Mouse (Mus musculus) liver, postnatal 0 days (tissue): ENCODE measurements around the gene Mrps7. TPM values are rescaled to one million over a fixed set of nuclear protein-coding genes. Genes with fewer than 3 reads are reported as not detected.

ENCODE experiments used
- ATAC-seq: fragments of 200-750 bp; cut with Nextera tagmentation; 2 replicates; pipeline ENCODE4 v1.8.0; 2017; ENCODE audit warnings: mild to moderate bottlenecking, moderate library complexity
- DNase-seq: peaks from one replicate; pipeline ENCODE4 v3.0.0-alpha.2; 2016
- H3K27ac ChIP-seq: fragments of 300-500 bp; sonication (generic); 2 replicates; pipeline ENCODE4 v1.5.1; 2014; ENCODE audit warnings: antibody characterized with exemption, moderate library complexity, mild to moderate bottlenecking, low read depth
- H3K27me3 ChIP-seq: fragments of 300-500 bp; sonication (generic); 2 replicates; pipeline ENCODE4 v1.6.1; 2014; ENCODE audit warnings: low read length, control low read depth, mixed read lengths; ENCODE audit not compliant: insufficient read depth
- H3K36me3 ChIP-seq: fragments of 300-500 bp; sonication (generic); replicated peaks from 2 replicates; pipeline ENCODE4 v1.6.1; 2014; ENCODE audit warnings: mild to moderate bottlenecking, control low read depth, low read length, moderate library complexity, mixed read lengths; ENCODE audit not compliant: insufficient read depth
- H3K4me1 ChIP-seq: fragments of 300-500 bp; sonication (generic); 2 replicates; pipeline ENCODE4 v1.6.1; 2014; ENCODE audit warnings: antibody characterized with exemption, mild to moderate bottlenecking, control low read depth; ENCODE audit not compliant: insufficient read depth
- H3K4me2 ChIP-seq: fragments of 300-500 bp; sonication (generic); 2 replicates; pipeline ENCODE4 v1.6.1; 2014; ENCODE audit warnings: low read depth, mild to moderate bottlenecking, low read length, moderate library complexity, mixed read lengths
- H3K4me3 ChIP-seq: fragments of 300-500 bp; sonication (generic); 2 replicates; pipeline ENCODE4 v1.5.1; 2014; ENCODE audit warnings: low read depth, low read length
- H3K9ac ChIP-seq: fragments of 300-500 bp; sonication (generic); replicated peaks from 2 replicates; pipeline ENCODE4 v1.6.1; 2014; ENCODE audit warnings: mild to moderate bottlenecking, moderate library complexity
- H3K9me3 ChIP-seq: fragments of 300-500 bp; sonication (generic); 2 replicates; pipeline ENCODE4 v1.6.1; 2016; ENCODE audit warnings: mild to moderate bottlenecking, control low read depth, low read length, mixed read lengths
- CTCF ChIP-seq: sonication (generic); IDR thresholded peaks from 2 replicates; pipeline ENCODE4 v1.5.1; 2016; ENCODE audit warnings: antibody characterized with exemption, low read depth
- EP300 ChIP-seq: IDR thresholded peaks from 2 replicates; pipeline ENCODE4 v1.6.1; 2016; ENCODE audit warnings: antibody characterized with exemption, low read depth, mild to moderate bottlenecking
- WGBS: fragments of 180-500 bp; shearing (Covaris S2); extraction: QIAGEN DNeasy Blood & Tissue Kit; methylation state at CpG from one replicate; pipeline ENCODE4 v1.1.7; 2014; ENCODE audit not compliant: insufficient replicate concordance; 5-methylcytosine and 5-hydroxymethylcytosine counted together
- polyA plus RNA-seq: library from polyadenylated mRNA; unstranded; fragments of >200 nt; fragmentation: Nextera tagmentation; extraction: Ambion mirVana; gene quantifications from 2 replicates; pipeline ENCODE4 v1.2.1, GENCODE M21; 2015

Gene Mrps7
- polyA plus RNA-seq, 1 experiment from 2014 or later = 48.9 TPM

DNA sequence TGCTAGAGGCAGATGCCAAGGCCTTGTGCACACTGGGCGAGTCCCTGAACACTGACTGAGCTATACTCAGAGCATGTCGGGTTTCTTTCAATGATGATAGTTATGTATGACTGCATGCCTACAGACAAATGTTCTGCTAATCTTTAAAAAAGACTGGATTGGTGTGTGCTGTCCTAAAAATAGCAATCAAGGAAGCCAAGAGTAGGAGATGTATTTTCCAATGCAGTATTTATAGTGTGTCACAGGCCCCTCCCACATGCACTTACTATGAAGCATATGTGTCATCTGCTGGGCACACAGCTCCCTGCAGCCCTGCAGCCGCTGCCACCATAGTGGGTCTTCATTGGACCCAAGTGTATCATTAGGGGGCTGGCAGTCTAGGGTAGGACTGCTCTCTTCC is 49.5 kb downstream of the Mrps7 start:
- H3K9ac ChIP-seq = no peak overlapping the region
- no peaks in the 10 kb centered on the region for H3K4me1 ChIP-seq
- TF ChIP-seq CTCF (no peak), EP300 (no peak)
- no peak overlapping the region for H3K4me2 ChIP-seq
- H3K36me3 ChIP-seq = peaks cover 39% of the 10 kb centered on the region
- ATAC-seq (no peak), DNase-seq (no peak)
- no peaks in the 10 kb centered on the region for H3K9me3 ChIP-seq
- 88% methylated on average over 3 of the region's 3 CpGs for WGBS
- H3K4me3 ChIP-seq = no peak overlapping the region
- H3K27ac ChIP-seq = no peak overlapping the region
- H3K27me3 ChIP-seq = no peaks in the 10 kb centered on the region

DNA sequence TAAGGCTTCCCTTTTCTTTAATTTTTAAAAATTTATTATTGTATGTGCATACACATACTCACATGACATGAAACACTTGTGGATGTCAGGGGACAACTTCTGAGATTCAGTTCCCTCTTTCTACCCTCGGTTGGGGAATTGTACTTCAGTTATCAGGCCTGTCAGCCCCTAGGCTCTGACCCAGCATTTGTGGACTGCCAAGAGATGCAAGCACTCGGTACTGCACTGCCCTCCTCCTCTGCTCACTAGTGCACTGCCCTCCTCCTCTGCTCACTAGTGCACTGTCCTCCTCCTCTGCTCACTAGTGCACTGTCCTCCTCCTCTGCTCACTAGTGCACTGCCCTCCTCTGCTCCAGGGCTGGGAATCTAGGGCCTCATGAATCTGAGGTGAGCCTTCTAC is 50.4 kb downstream of the Mrps7 start:
- 38% methylated on average over 2 of the region's 2 CpGs for WGBS

More for the DNA sequence above, 50.4 kb downstream of the Mrps7 start:
- Histone ChIP-seq H3K9me3 (no peaks in the 10 kb centered on the region), H3K4me2 (no peak overlapping the region), H3K27me3 (no peaks in the 10 kb centered on the region), H3K27ac (no peak overlapping the region), H3K4me1 (no peaks in the 10 kb centered on the region), H3K9ac (no peak overlapping the region), H3K4me3 (no peak overlapping the region), H3K36me3 (peaks cover 35% of the 10 kb centered on the region)
- ATAC-seq (no peak), DNase-seq (no peak)
- TF ChIP-seq EP300 = no peak
- TF ChIP-seq CTCF = no peak

Other genes starting within 250 kb of the Mrps7 start
- 1.1 and 1.2 TPM in 2 replicates for gene Hid1, start 236.2 kb upstream of the Mrps7 start, polyA plus RNA-seq
- gene Cdr2l, start 222.0 kb upstream of the Mrps7 start, polyA plus RNA-seq = 1.3 and 1.5 TPM in 2 replicates
- gene Mrpl58, start 200.2 kb upstream of the Mrps7 start, polyA plus RNA-seq = 88.0 and 91.6 TPM in 2 replicates
- 857 and 872 TPM in 2 replicates for gene Atp5h, start 184.0 kb upstream of the Mrps7 start, polyA plus RNA-seq
- 5.4 and 6.3 TPM in 2 replicates for gene Kctd2, start 183.8 kb upstream of the Mrps7 start, polyA plus RNA-seq
- 2.1 and 2.8 TPM in 2 replicates for gene Trim80, start 163.4 kb upstream of the Mrps7 start, polyA plus RNA-seq
- gene Slc16a5, start 141.5 kb upstream of the Mrps7 start, polyA plus RNA-seq = 10.4 and 11.5 TPM in 2 replicates
- gene Armc7, start 128.3 kb upstream of the Mrps7 start, polyA plus RNA-seq = 2.9 and 3.9 TPM in 2 replicates
- gene Nt5c, start 112.1 kb upstream of the Mrps7 start, polyA plus RNA-seq = 46.5 and 48.3 TPM in 2 replicates
- 114 and 117 TPM in 2 replicates for gene Jpt1, start 89.5 kb upstream of the Mrps7 start, polyA plus RNA-seq
- 281 and 283 TPM in 2 replicates for gene Sumo2, start 67.6 kb upstream of the Mrps7 start, polyA plus RNA-seq
- 41.8 and 46.0 TPM in 2 replicates for gene Nup85, start 39.5 kb upstream of the Mrps7 start, polyA plus RNA-seq
- 3.0 and 3.5 TPM in 2 replicates for gene Gga3, start 126 bp downstream of the Mrps7 start, polyA plus RNA-seq
- 37.9 and 39.9 TPM in 2 replicates for gene Mif4gd, start 9.0 kb downstream of the Mrps7 start, polyA plus RNA-seq
- 6.1 and 6.9 TPM in 2 replicates for gene Slc25a19, start 24.4 kb downstream of the Mrps7 start, polyA plus RNA-seq
- 40.4 and 45.6 TPM in 2 replicates for gene Grb2, start 104.7 kb downstream of the Mrps7 start, polyA plus RNA-seq
- gene Tmem94, start 161.5 kb downstream of the Mrps7 start, polyA plus RNA-seq = 4.1 and 4.2 TPM in 2 replicates
- gene Caskin2, start 209.7 kb downstream of the Mrps7 start, polyA plus RNA-seq = 3.2 and 3.3 TPM in 2 replicates
- 7.7 and 8.8 TPM in 2 replicates for gene Tsen54, start 210.8 kb downstream of the Mrps7 start, polyA plus RNA-seq
- gene Llgl2, start 220.1 kb downstream of the Mrps7 start, polyA plus RNA-seq = 15.1 and 20.9 TPM in 2 replicates